Comparison of ENCODE assay signal across 20 mouse cellular contexts in genomic region chr1:184365026-184365425, GRCm38 (mm10).
DNase-seq lines count a peak whose midpoint lies in the region; ATAC-seq and TF ChIP-seq lines count a peak whose summit lies in the region.
"Had no signal": no experiment of that assay in that cellular context is flagged by ENCODE, and none has a peak within 500 bp of the region (broad histone marks: within the 10 kb centered on the region; RNA-seq: fewer than 3 reads in every experiment).

No protein-coding gene starts in this region.

- DNase-seq in forebrain, postnatal 0 days: peak; percentile 66
- DNase-seq in CH12.LX (ENCODE audit: extremely low read depth): no peak
- peak; percentile 45 for DNase-seq in brain, embryonic 18.5 days (ENCODE audit: low read depth, low spot score)
- DNase-seq in lung, postnatal 14 days: no peak
- DNase-seq in cerebellum, adult 8-10 months: no peak
- DNase-seq: adrenal gland, adult 2 months; adrenal gland, postnatal 10 days; adrenal gland, postnatal 25 days; B cell, adult 2 months; cerebellum, adult 11 months; cerebellum, adult 18-20 months; cerebellum, adult 9-10 months; cerebellum, postnatal 10 days; cerebellum, postnatal 25 days had no signal

- in situ Hi-C loops in CH12.LX (cut with MboI; ENCODE audit: low pct_ligation_motif_present, low pct_unique_long_range_greater_than_20kb, low sequenced_read_pairs): no loop called here

- peak; percentile 33 for TF ChIP-seq CTCF in forebrain, postnatal 0 days (IDR thresholded peaks at IDR 0.05; ENCODE audit: low read depth)
- peak in 1 of 2 experiments; percentile 27; a peak in 2 of 4 replicates for TF ChIP-seq CTCF in CH12.LX (conservative IDR thresholded peaks at IDR 0.05 in 1 of 2, IDR thresholded peaks at IDR 0.05 in 1 of 2; ENCODE audit: low read depth in 2 of 2, low read length in 2 of 2)

- peak; percentile 15 for TF ChIP-seq RAD21 in CH12.LX (IDR thresholded peaks at IDR 0.05; ENCODE audit: low read depth, low read length)

- dilution Hi-C loops in CH12.LX (cut with MboI; ENCODE audit: extremely low pct_ligation_motif_present, extremely low pct_unique_long_range_greater_than_20kb, low sequenced_read_pairs): no loop called here

- no peak for TF ChIP-seq POLR2A in CH12.LX (IDR thresholded peaks at IDR 0.05; ENCODE audit: low read depth, low read length)

- no peaks in the 10 kb centered on the region for H3K27me3 ChIP-seq in forebrain, postnatal 0 days (ENCODE audit: insufficient read depth, low read length)
- H3K27me3 ChIP-seq in forebrain, embryonic 13.5 days: no peaks in the 10 kb centered on the region
- H3K27me3 ChIP-seq in CH12.LX (replicated peaks): no peaks in the 10 kb centered on the region
- H3K27me3 ChIP-seq: embryonic facial prominence, embryonic 12.5 days; forebrain, embryonic 15.5 days had no signal

- ATAC-seq in forebrain, postnatal 0 days: peak; percentile 91
- ATAC-seq in forebrain, embryonic 13.5 days: no peak
- ATAC-seq: CD4-positive, CD25-positive, alpha-beta regulatory T cell, adult 4 months; forebrain, embryonic 15.5 days had no signal

- no peaks in the 10 kb centered on the region for H3K36me3 ChIP-seq in forebrain, postnatal 0 days (ENCODE audit: insufficient read depth)
- H3K36me3 ChIP-seq in forebrain, embryonic 13.5 days (ENCODE audit: poor library complexity, severe bottlenecking): no peaks in the 10 kb centered on the region
- no peaks in the 10 kb centered on the region for H3K36me3 ChIP-seq in CH12.LX (replicated peaks in 1 of 2; ENCODE audit: control insufficient read depth in 1 of 2, insufficient read depth in 1 of 2, low read length in 1 of 2)
- H3K36me3 ChIP-seq: embryonic facial prominence, embryonic 10.5 days; embryonic facial prominence, embryonic 12.5 days; forebrain, embryonic 10.5 days; forebrain, embryonic 15.5 days had no signal

- no peaks in the 10 kb centered on the region for H3K9me3 ChIP-seq in forebrain, postnatal 0 days (ENCODE audit: low read length)
- no peaks in the 10 kb centered on the region for H3K9me3 ChIP-seq in forebrain, embryonic 13.5 days (replicated peaks)
- H3K9me3 ChIP-seq in CH12.LX (replicated peaks; ENCODE audit: low read length): peaks cover 4% of the 10 kb centered on the region
- H3K9me3 ChIP-seq: forebrain, embryonic 10.5 days; forebrain, embryonic 15.5 days had no signal

- H3K4me3 ChIP-seq in forebrain, postnatal 0 days (ENCODE audit: low read depth, low read length): no peak overlapping the region
- no peak overlapping the region for H3K4me3 ChIP-seq in forebrain, embryonic 13.5 days
- H3K4me3 ChIP-seq in CH12.LX (replicated peaks in 1 of 3; ENCODE audit: low read depth in 2 of 3, low read length in 2 of 3, poor library complexity in 1 of 3): no peak overlapping the region
- H3K4me3 ChIP-seq: embryonic facial prominence, embryonic 10.5 days; embryonic facial prominence, embryonic 12.5 days; forebrain, embryonic 10.5 days; forebrain, embryonic 15.5 days had no signal

- no peak overlapping the region for H3K9ac ChIP-seq in forebrain, postnatal 0 days
- no peak overlapping the region for H3K9ac ChIP-seq in forebrain, embryonic 13.5 days
- no peak overlapping the region for H3K9ac ChIP-seq in CH12.LX (ENCODE audit: insufficient read depth, low read depth)
- H3K9ac ChIP-seq: embryonic facial prominence, embryonic 12.5 days; forebrain, embryonic 15.5 days had no signal

- no peaks in the 10 kb centered on the region for H3K4me1 ChIP-seq in forebrain, postnatal 0 days (ENCODE audit: insufficient read depth)
- no peaks in the 10 kb centered on the region for H3K4me1 ChIP-seq in forebrain, embryonic 13.5 days
- no peaks in the 10 kb centered on the region for H3K4me1 ChIP-seq in CH12.LX (ENCODE audit: control insufficient read depth in 1 of 2, insufficient read depth in 2 of 2)
- H3K4me1 ChIP-seq: embryonic facial prominence, embryonic 10.5 days; embryonic facial prominence, embryonic 12.5 days; forebrain, embryonic 10.5 days had no signal

- no peak overlapping the region for H3K27ac ChIP-seq in forebrain, postnatal 0 days (ENCODE audit: low read depth, low read length)
- H3K27ac ChIP-seq in forebrain, embryonic 13.5 days: no peak overlapping the region
- no peak overlapping the region for H3K27ac ChIP-seq in CH12.LX (ENCODE audit: insufficient read depth, low read depth)
- H3K27ac ChIP-seq: embryonic facial prominence, embryonic 10.5 days; embryonic facial prominence, embryonic 12.5 days; forebrain, embryonic 10.5 days; forebrain, embryonic 15.5 days had no signal

- H3K79me2 ChIP-seq in CH12.LX (replicated peaks; ENCODE audit: control insufficient read depth, extremely low read depth, insufficient read depth, poor library complexity, severe bottlenecking): no peaks in the 10 kb centered on the region

- no peak overlapping the region for H3K4me2 ChIP-seq in forebrain, postnatal 0 days (ENCODE audit: low read depth)
- H3K4me2 ChIP-seq in forebrain, embryonic 13.5 days: no peak overlapping the region
- H3K4me2 ChIP-seq in CH12.LX (ENCODE audit: insufficient read depth, low read depth, poor library complexity, severe bottlenecking): no peak overlapping the region
- H3K4me2 ChIP-seq: embryonic facial prominence, embryonic 12.5 days; forebrain, embryonic 15.5 days had no signal

- TF ChIP-seq EP300 in CH12.LX (IDR thresholded peaks at IDR 0.05; ENCODE audit: low read length): no peak

TF ChIP-seq in CH12.LX, 34 proteins besides CTCF, POLR2A, EP300 and RAD21:
- TF ChIP-seq MYC (IDR thresholded peaks at IDR 0.05; ENCODE audit: low read depth, low read length) (no peak), TCF12 (IDR thresholded peaks at IDR 0.05; ENCODE audit: low read depth, low read length) (no peak), MEF2A (IDR thresholded peaks at IDR 0.05; ENCODE audit: borderline replicate concordance, low read depth, low read length) (no peak), ELF1 (IDR thresholded peaks at IDR 0.05; ENCODE audit: low read depth, low read length) (no peak), ETS1 (conservative IDR thresholded peaks at IDR 0.05; ENCODE audit: low read depth, low read length) (no peak), E2F4 (IDR thresholded peaks at IDR 0.05; ENCODE audit: insufficient replicate concordance, low read depth, low read length) (no peak), NRF1 (IDR thresholded peaks at IDR 0.05; ENCODE audit: low read depth, low read length) (no peak), USF2 (conservative IDR thresholded peaks at IDR 0.05; ENCODE audit: low read depth, low read length) (no peak), MAFK (IDR thresholded peaks at IDR 0.05; ENCODE audit: insufficient replicate concordance, low read length) (no peak)
TF ChIP-seq in CH12.LX: peak in this region for 0.

Comparison
In these comparisons a context has a peak if more than half of its experiments do, and no peak if none do; other contexts are left out.
1. DNase-seq: peak in forebrain, postnatal 0 days (single experiment) and brain, embryonic 18.5 days (single experiment); none in CH12.LX (single experiment), lung, postnatal 14 days (single experiment) and cerebellum, adult 8-10 months (single experiment).